Mouse (Mus musculus): Measurements from ENCODE around the gene Art5. TPM values are rescaled to one million over a fixed set of nuclear protein-coding genes. Genes with fewer than 3 reads are reported as not detected.

Art5 gene
- total RNA-seq (2014; rRNA removed; ENCODE audit: low replicate concordance): 1.3 and 3.6 TPM in 2 replicates
- polyA plus RNA-seq (2015; fragmentation: Nextera tagmentation; extraction: Ambion mirVana): 3.3 and 3.5 TPM in 2 replicates

- ATAC-seq (ENCODE audit: insufficient read depth, low read depth) (no peak), DNase-seq (ENCODE audit: low spot score) (no peak)
- H3K9ac ChIP-seq (replicated peaks; ENCODE audit: low read depth, low read length): no peak within 1 kb of the TSS
- H3K4me2 ChIP-seq (ENCODE audit: low read depth, low read length): peak within 1 kb of the TSS; percentile 19; the same call in 1 of the 2 replicates
- WGBS: 66% methylated on average over 7 of the region's 7 CpGs
- H3K4me3 ChIP-seq (ENCODE audit: low read depth, low read length): no peak within 1 kb of the TSS
- H3K9me3 ChIP-seq (replicated peaks; ENCODE audit: control insufficient read depth, low read length): no peaks in the 10 kb centered on the region
- H3K4me1 ChIP-seq (ENCODE audit: control insufficient read depth, insufficient read depth): 0 out of 2 replicates have a peak, but pooled peaks cover 6% of the 10 kb centered on the region
- no peaks in the 10 kb centered on the region for H3K27me3 ChIP-seq (ENCODE audit: control insufficient read depth, insufficient read depth, low read length)
- H3K27ac ChIP-seq (ENCODE audit: low read depth): no peak within 1 kb of the TSS
- TF ChIP-seq CTCF (IDR thresholded peaks at IDR 0.05; ENCODE audit: low read depth) (no peak), EP300 (IDR thresholded peaks at IDR 0.05; ENCODE audit: low read depth) (no peak)
- no peaks in the 10 kb centered on the region for H3K36me3 ChIP-seq (replicated peaks; ENCODE audit: control insufficient read depth, insufficient read depth, low read length)
Measured at GRCm38 (mm10) chr7:102109171-102109570, at the start of gene Art5. Gene Art5, minus strand, starts transcription at chr7:102109489.

DNA sequence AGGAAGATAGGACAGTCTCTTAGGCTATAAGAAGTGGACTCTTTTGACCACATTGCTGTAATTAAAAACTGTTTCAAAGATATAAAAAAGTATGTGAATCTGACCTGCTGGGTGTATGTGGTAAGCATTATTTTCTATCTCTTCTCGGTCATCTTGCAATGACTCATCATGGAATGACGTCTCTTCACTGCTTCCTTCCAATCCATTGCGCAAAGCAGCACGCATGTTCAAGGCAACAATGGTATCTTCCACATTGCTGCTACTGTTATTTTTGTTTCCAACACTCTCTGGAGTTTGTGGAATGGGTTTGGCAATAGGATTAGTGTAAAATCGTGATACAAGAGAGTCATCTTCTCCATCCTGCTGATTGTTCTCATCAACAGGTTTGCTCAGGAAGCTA, 44.4 kb upstream of the Art5 start:
- H3K27ac ChIP-seq (ENCODE audit: low read depth): no peak overlapping the region
- peaks cover 64% of the 10 kb centered on the region for H3K36me3 ChIP-seq (replicated peaks; ENCODE audit: control insufficient read depth, insufficient read depth, low read length)
- H3K9ac ChIP-seq (replicated peaks; ENCODE audit: low read depth, low read length): no peak overlapping the region
- ATAC-seq (ENCODE audit: insufficient read depth, low read depth): no peak
- DNase-seq (ENCODE audit: low spot score): no peak
- no peak overlapping the region for H3K4me3 ChIP-seq (ENCODE audit: low read depth, low read length)
- TF ChIP-seq EP300 (IDR thresholded peaks at IDR 0.05; ENCODE audit: low read depth) (no peak), CTCF (IDR thresholded peaks at IDR 0.05; ENCODE audit: low read depth) (no peak)
- H3K9me3 ChIP-seq (replicated peaks; ENCODE audit: control insufficient read depth, low read length): no peaks in the 10 kb centered on the region
- no peaks in the 10 kb centered on the region for H3K27me3 ChIP-seq (ENCODE audit: control insufficient read depth, insufficient read depth, low read length)
- 82% methylated on average over 5 of the region's 5 CpGs for WGBS
- H3K4me2 ChIP-seq (ENCODE audit: low read depth, low read length): no peak overlapping the region
- H3K4me1 ChIP-seq (ENCODE audit: control insufficient read depth, insufficient read depth): no peaks in the 10 kb centered on the region

DNA sequence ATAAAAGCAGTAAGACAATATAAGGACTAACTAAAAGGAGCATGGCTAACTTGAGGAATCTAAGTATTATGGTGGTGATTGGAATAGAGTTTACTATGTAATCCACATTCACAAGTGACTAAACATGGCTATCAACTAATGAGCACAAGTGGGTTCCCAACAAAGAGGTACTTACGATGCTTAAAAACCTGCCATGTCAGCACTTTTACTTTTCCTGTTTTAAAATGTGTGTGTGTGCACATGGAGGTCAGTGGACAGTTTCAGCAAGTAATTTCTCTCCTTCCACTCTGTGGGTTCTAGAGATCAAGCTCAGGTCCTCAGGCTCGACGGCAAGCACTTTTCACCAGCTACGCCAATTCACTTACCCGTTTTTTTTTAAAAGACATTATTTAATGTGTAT, 28.6 kb upstream of the Art5 start:
- no peaks in the 10 kb centered on the region for H3K27me3 ChIP-seq (ENCODE audit: control insufficient read depth, insufficient read depth, low read length)
- peaks cover 81% of the 10 kb centered on the region for H3K36me3 ChIP-seq (replicated peaks; ENCODE audit: control insufficient read depth, insufficient read depth, low read length)
- H3K9ac ChIP-seq (replicated peaks; ENCODE audit: low read depth, low read length): no peak overlapping the region
- TF ChIP-seq EP300 (IDR thresholded peaks at IDR 0.05; ENCODE audit: low read depth) (no peak), CTCF (IDR thresholded peaks at IDR 0.05; ENCODE audit: low read depth) (no peak)
- 97% methylated on average over 5 of the region's 5 CpGs for WGBS
- no peaks in the 10 kb centered on the region for H3K4me1 ChIP-seq (ENCODE audit: control insufficient read depth, insufficient read depth)
- H3K27ac ChIP-seq (ENCODE audit: low read depth): no peak overlapping the region
- H3K9me3 ChIP-seq (replicated peaks; ENCODE audit: control insufficient read depth, low read length): no peaks in the 10 kb centered on the region
- no peak overlapping the region for H3K4me3 ChIP-seq (ENCODE audit: low read depth, low read length)
- DNase-seq (ENCODE audit: low spot score) (no peak), ATAC-seq (ENCODE audit: insufficient read depth, low read depth) (no peak)
- H3K4me2 ChIP-seq (ENCODE audit: low read depth, low read length): no peak overlapping the region

DNA sequence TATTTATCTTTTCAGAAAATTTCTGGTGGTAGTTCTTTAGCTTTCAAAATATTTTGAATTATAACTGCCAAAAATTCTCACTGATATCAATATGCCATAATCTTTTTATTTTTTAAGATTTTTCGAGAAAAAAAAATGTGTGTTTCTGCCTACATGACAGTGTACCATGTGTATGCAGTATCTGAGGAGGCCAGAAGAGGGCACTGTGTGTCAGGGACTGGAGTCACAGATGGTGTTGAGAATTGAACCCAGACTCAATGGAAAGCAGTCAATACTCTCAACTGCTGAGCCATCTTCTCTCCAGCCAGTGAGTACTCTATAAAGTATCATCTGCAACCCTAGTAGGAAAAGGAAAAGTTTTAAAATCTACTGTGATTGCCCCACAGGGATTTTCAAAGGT, 28.2 kb upstream of the Art5 start:
- H3K4me1 ChIP-seq (ENCODE audit: control insufficient read depth, insufficient read depth): no peaks in the 10 kb centered on the region
- no peaks in the 10 kb centered on the region for H3K27me3 ChIP-seq (ENCODE audit: control insufficient read depth, insufficient read depth, low read length)
- WGBS: 79% methylated on average over 1 of the region's 1 CpGs
- no peak overlapping the region for H3K27ac ChIP-seq (ENCODE audit: low read depth)
- DNase-seq (ENCODE audit: low spot score) (no peak), ATAC-seq (ENCODE audit: insufficient read depth, low read depth) (no peak)
- no peak overlapping the region for H3K4me3 ChIP-seq (ENCODE audit: low read depth, low read length)
- H3K9me3 ChIP-seq (replicated peaks; ENCODE audit: control insufficient read depth, low read length): no peaks in the 10 kb centered on the region
- TF ChIP-seq CTCF (IDR thresholded peaks at IDR 0.05; ENCODE audit: low read depth) (peak; percentile 47), EP300 (IDR thresholded peaks at IDR 0.05; ENCODE audit: low read depth) (no peak)
- H3K9ac ChIP-seq (replicated peaks; ENCODE audit: low read depth, low read length): no peak overlapping the region
- H3K36me3 ChIP-seq (replicated peaks; ENCODE audit: control insufficient read depth, insufficient read depth, low read length): peaks cover 83% of the 10 kb centered on the region
- no peak overlapping the region for H3K4me2 ChIP-seq (ENCODE audit: low read depth, low read length)

DNA sequence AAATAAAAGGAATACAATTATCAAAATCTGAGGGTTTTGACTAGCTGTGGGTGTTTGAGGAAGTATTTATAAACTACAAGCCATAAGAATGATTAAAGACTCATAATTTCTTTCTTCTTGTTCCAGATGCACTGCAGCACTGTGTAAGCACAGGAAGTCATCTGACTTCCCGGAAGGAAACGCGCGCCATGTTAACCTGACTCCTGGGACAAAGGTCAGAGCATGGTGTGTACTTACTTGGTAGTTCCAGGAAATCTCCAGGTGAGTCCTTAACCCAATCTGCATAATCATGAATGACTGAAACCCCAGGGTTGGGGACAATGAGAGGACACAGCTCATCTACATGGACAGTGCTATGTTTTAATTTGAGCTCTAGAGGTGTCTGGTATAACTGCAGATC, 23.1 kb upstream of the Art5 start:
- DNase-seq (ENCODE audit: low spot score): no peak
- no peak for ATAC-seq (ENCODE audit: insufficient read depth, low read depth)
- H3K9me3 ChIP-seq (replicated peaks; ENCODE audit: control insufficient read depth, low read length): no peaks in the 10 kb centered on the region
- no peaks in the 10 kb centered on the region for H3K4me1 ChIP-seq (ENCODE audit: control insufficient read depth, insufficient read depth)
- TF ChIP-seq EP300 (IDR thresholded peaks at IDR 0.05; ENCODE audit: low read depth): no peak
- TF ChIP-seq CTCF (IDR thresholded peaks at IDR 0.05; ENCODE audit: low read depth): no peak
- H3K27me3 ChIP-seq (ENCODE audit: control insufficient read depth, insufficient read depth, low read length): no peaks in the 10 kb centered on the region
- H3K36me3 ChIP-seq (replicated peaks; ENCODE audit: control insufficient read depth, insufficient read depth, low read length): peaks cover 84% of the 10 kb centered on the region
- H3K9ac ChIP-seq (replicated peaks; ENCODE audit: low read depth, low read length): no peak overlapping the region
- 84% methylated on average over 4 of the region's 4 CpGs for WGBS
- H3K4me3 ChIP-seq (ENCODE audit: low read depth, low read length): no peak overlapping the region
- no peak overlapping the region for H3K4me2 ChIP-seq (ENCODE audit: low read depth, low read length)
- H3K27ac ChIP-seq (ENCODE audit: low read depth): no peak overlapping the region

DNA sequence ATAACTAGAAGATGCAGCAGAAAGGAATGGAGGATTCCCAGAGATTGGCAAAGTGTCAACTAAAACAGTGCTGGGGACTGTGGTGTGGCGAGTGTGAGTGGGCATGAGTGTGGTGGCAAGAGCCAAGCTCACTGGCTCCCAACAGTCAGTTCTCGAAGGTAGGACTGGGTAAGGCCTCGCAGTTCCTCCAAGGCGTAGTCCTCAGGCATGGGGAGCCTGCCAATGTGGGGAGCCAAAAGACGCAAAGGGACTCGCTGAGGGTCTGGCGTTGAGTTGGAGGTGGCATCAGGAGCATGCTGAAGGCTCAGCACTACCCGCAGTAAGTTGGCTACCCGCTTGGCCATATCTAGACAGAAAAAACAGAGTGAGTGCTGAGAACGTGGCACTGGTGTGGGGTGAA, 11.0 kb upstream of the Art5 start:
- DNase-seq (ENCODE audit: low spot score): no peak
- Histone ChIP-seq H3K9ac (replicated peaks; ENCODE audit: low read depth, low read length) (no peak overlapping the region), H3K4me2 (ENCODE audit: low read depth, low read length) (no peak overlapping the region), H3K4me3 (ENCODE audit: low read depth, low read length) (no peak overlapping the region), H3K27me3 (ENCODE audit: control insufficient read depth, insufficient read depth, low read length) (no peaks in the 10 kb centered on the region), H3K9me3 (replicated peaks; ENCODE audit: control insufficient read depth, low read length) (no peaks in the 10 kb centered on the region), H3K36me3 (replicated peaks; ENCODE audit: control insufficient read depth, insufficient read depth, low read length) (peaks cover 68% of the 10 kb centered on the region), H3K4me1 (ENCODE audit: control insufficient read depth, insufficient read depth) (no peaks in the 10 kb centered on the region), H3K27ac (ENCODE audit: low read depth) (no peak overlapping the region)
- TF ChIP-seq CTCF (IDR thresholded peaks at IDR 0.05; ENCODE audit: low read depth) (no peak), EP300 (IDR thresholded peaks at IDR 0.05; ENCODE audit: low read depth) (no peak)
- no peak for ATAC-seq (ENCODE audit: insufficient read depth, low read depth)
- WGBS: 90% methylated on average over 10 of the region's 10 CpGs

All from heart, postnatal 0 days (tissue).